In genomic region chr7:133123999-133124700, GRCm38 (mm10) we compare ENCODE assay signal across 8 mouse cellular contexts. TPM values are rescaled to one million over a fixed set of nuclear protein-coding genes. Genes with fewer than 3 reads are reported as not detected.
DNase-seq lines count a peak whose midpoint lies in the region; ATAC-seq lines count a peak whose summit lies in the region.

Gene Ctbp2, minus strand, starts transcription at chr7:133124354.

- ATAC-seq in intestine, embryonic 15.5 days: peak; percentile 89
- peak; percentile 76 for ATAC-seq in megakaryocyte progenitor cell, adult 5-6 weeks (replicated peaks; ENCODE audit: poor library complexity)

- DNase-seq in adrenal gland, postnatal 10 days: peak; percentile 91
- DNase-seq in embryo, embryonic 11 days: peak; percentile 90
- peak; percentile 91 to 92 for DNase-seq in gastrocnemius, postnatal 4 days (ENCODE audit: low spot score in 2 of 2)
- peak; percentile 52 to 64 for DNase-seq in left cerebral cortex, postnatal 25 days (ENCODE audit: low spot score in 2 of 2)
- peak; percentile 80 to 82 for DNase-seq in right cerebral cortex, postnatal 10 days (ENCODE audit: low spot score in 2 of 2)
- DNase-seq in yolk sac, embryonic 10.5 days (ENCODE audit: low spot score): peak; percentile 87

- peak within 1 kb of the TSS; percentile 89 for H3K4me2 ChIP-seq in intestine, embryonic 15.5 days (replicated peaks)

- H3K9ac ChIP-seq in intestine, embryonic 15.5 days: peak within 1 kb of the TSS; percentile 96

- H3K27ac ChIP-seq in intestine, embryonic 15.5 days: peak within 1 kb of the TSS; percentile 99

- H3K9me3 ChIP-seq in intestine, embryonic 15.5 days: no peaks in the 10 kb centered on the region

- no peaks in the 10 kb centered on the region for H3K27me3 ChIP-seq in intestine, embryonic 15.5 days (replicated peaks)

- WGBS in intestine, embryonic 15.5 days: under 1% methylated on average over 53 of the region's 59 CpGs

- no peaks in the 10 kb centered on the region for H3K36me3 ChIP-seq in intestine, embryonic 15.5 days

- H3K4me3 ChIP-seq in intestine, embryonic 15.5 days (replicated peaks): peak within 1 kb of the TSS; percentile 95

- intact Hi-C loops in left cerebral cortex, postnatal 25 days (cut with DNase I): loop anchor here (2.0 to 5.0 kb wide), 2 partner anchors 83 to 513 kb away; partner anchors contain the start of gene Edrf1

- H3K4me1 ChIP-seq in intestine, embryonic 15.5 days (replicated peaks): peaks cover 11% of the 10 kb centered on the region

RNA-seq across cellular contexts. Expression of gene Ctbp2, which starts in this region (rescaled TPM):
- total RNA-seq in adrenal gland, postnatal 10 days (2021): 10 to 100 TPM; 52.8 to 63.1 TPM
- total RNA-seq in gastrocnemius, postnatal 4 days (2021): 10 to 100 TPM; 46.8 to 57.3 TPM
- 85.3 and 85.5 TPM in 2 replicates for polyA plus RNA-seq in intestine, embryonic 15.5 days (2015; fragmentation: Nextera tagmentation; extraction: Ambion mirVana)
- total RNA-seq in left cerebral cortex, postnatal 25 days (2021): 10 to 100 TPM; 23.3 to 24.3 TPM
- total RNA-seq in megakaryocyte progenitor cell, adult 5-6 weeks (2015): 35.0 and 45.0 TPM in 2 replicates
- total RNA-seq in megakaryocyte progenitor cell, adult 5-6 weeks (2017): 40.5 and 44.5 TPM in 2 replicates

Comparison
In these comparisons a context has a peak if more than half of its experiments do, and no peak if none do; other contexts are left out.
1. Peak in every context shown above with its lines: DNase-seq, ATAC-seq, H3K4me3 ChIP-seq and H3K27ac ChIP-seq.